Mouse (Mus musculus) granulocyte monocyte progenitor cell, adult 5-6 weeks (primary cell): ENCODE data around the gene Pacsin1. TPM values are rescaled to one million over a fixed set of nuclear protein-coding genes. Genes with fewer than 3 reads are reported as not detected.

Experiments used
- ATAC-seq: replicated peaks from 2 replicates; pipeline ENCODE4 v1.8.0; 2016; ENCODE audit warnings: mild to moderate bottlenecking, moderate TSS enrichment, inconsistent platforms; ENCODE audit not compliant: poor library complexity, severe bottlenecking
- total RNA-seq, 2 experiments: library from RNA; stranded (forward) in 1 of 2; stranded (reverse) in 1 of 2; fragments of 200-712, 200-1000 nt in 1 of 2; fragments of >200 nt in 1 of 2; fragmentation: Nextera tagmentation in 1 of 2; gene quantifications; 2 replicates each; pipeline ENCODE4 v1.2.3; 2014 to 2017

Pacsin1 gene
- total RNA-seq, 2 experiments from 2014 or later, result not detected

- no peak for ATAC-seq
Measured at GRCm38 (mm10) chr17:27673945-27674344, 18.6 kb downstream of the Pacsin1 start.

- ATAC-seq, result no peak; the same call in 1 of the 2 replicates
Measured at GRCm38 (mm10) chr17:27675453-27675852, 20.1 kb downstream of the Pacsin1 start.

GRCm38 (mm10) chr17:27676270-27676669 lies 21.0 kb downstream of the Pacsin1 start:
- ATAC-seq, result no peak

GRCm38 (mm10) chr17:27677756-27678155 lies 22.4 kb downstream of the Pacsin1 start:
- no peak for ATAC-seq

GRCm38 (mm10) chr17:27678924-27679813 lies 23.9 kb downstream of the Pacsin1 start:
- ATAC-seq, result no peak

GRCm38 (mm10) chr17:27684886-27685549 lies 29.7 kb downstream of the Pacsin1 start:
- ATAC-seq, result peak; percentile 57

GRCm38 (mm10) chr17:27685550-27685913 lies 30.2 kb downstream of the Pacsin1 start:
- no peak for ATAC-seq

- no peak for ATAC-seq
Measured at GRCm38 (mm10) chr17:27686395-27686794, 31.1 kb downstream of the Pacsin1 start.

GRCm38 (mm10) chr17:27690993-27691693 lies 35.8 kb downstream of the Pacsin1 start:
- ATAC-seq, result peak; percentile 67

- ATAC-seq, result no peak
Measured at GRCm38 (mm10) chr17:27699641-27700244, 44.4 kb downstream of the Pacsin1 start.

GRCm38 (mm10) chr17:27700812-27701211 lies 45.5 kb downstream of the Pacsin1 start:
- ATAC-seq, result no peak

- no peak for ATAC-seq
Measured at GRCm38 (mm10) chr17:27701856-27702255, 46.5 kb downstream of the Pacsin1 start.

- peak; percentile 82 for ATAC-seq
Measured at GRCm38 (mm10) chr17:27702518-27702917, 47.2 kb downstream of the Pacsin1 start.

- ATAC-seq, result no peak
Measured at GRCm38 (mm10) chr17:27703961-27704621, 48.8 kb downstream of the Pacsin1 start.

GRCm38 (mm10) chr17:27705661-27706060 lies 50.4 kb downstream of the Pacsin1 start:
- no peak for ATAC-seq

GRCm38 (mm10) chr17:27707954-27708661 lies 52.8 kb downstream of the Pacsin1 start:
- peak; percentile 75 for ATAC-seq

GRCm38 (mm10) chr17:27709650-27710049 lies 54.3 kb downstream of the Pacsin1 start:
- no peak for ATAC-seq

GRCm38 (mm10) chr17:27712832-27713231 lies 57.5 kb downstream of the Pacsin1 start:
- ATAC-seq, result no peak

- peak; percentile 55 for ATAC-seq
Measured at GRCm38 (mm10) chr17:27716804-27717203, 61.5 kb downstream of the Pacsin1 start.
